Mouse (Mus musculus): ENCODE measurements around the gene Myog. TPM values are rescaled to one million over a fixed set of nuclear protein-coding genes. Genes with fewer than 3 reads are reported as not detected.

Gene Myog
- polyA plus RNA-seq (2017; shearing (Covaris generic)) = not detected

DNA sequence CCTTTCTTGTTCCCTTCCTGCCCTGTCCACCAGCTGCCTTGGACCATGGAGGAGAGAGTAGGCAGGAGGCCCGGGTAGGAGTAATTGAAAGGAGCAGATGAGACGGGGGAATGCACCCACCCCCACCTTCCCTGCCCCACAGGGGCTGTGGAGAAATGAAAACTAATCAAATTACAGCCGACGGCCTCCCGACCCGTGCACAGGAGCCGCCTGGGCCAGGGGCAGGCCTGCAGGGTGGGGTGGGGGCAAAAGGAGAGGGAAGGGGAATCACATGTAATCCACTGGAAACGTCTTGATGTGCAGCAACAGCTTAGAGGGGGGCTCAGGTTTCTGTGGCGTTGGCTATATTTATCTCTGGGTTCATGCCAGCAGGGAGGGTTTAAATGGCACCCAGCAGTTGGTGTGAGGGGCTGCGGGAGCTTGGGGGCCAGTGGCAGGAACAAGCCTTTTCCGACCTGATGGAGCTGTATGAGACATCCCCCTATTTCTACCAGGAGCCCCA is at the start of gene Myog:
TSS of gene Myog (plus strand) at position 392 of the 502 bp plus-strand sequence.

DNA sequence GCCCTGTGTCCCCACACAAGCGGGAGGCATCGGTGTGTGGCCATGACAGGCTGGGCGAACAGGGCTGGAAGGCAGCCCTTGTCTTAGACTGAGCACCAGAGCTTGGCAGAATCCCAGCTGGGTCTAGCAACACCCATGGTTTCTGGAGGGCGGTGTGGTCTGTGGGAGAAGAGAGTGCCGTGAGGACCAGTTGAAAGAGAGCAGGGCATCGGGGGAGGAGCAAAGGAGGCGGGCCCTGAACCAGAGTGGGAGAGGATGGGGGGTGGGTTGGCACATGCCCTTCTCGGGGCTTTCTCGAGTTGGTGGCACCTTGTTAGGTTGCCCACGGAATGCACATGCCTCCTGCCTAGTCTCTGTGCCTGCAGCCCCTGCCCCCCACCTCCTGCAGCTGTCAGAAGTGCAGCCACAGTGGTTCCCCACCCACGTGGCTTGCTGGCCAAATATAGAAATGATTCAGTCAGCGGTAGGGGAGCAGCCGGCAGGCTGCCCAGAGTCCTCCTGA is 43.0 kb downstream of the Myog start, which contains the start of gene Ppfia4:
TSS of gene Ppfia4 (minus strand) at position 159 of the 502 bp plus-strand sequence.

Other genes starting within 250 kb of the Myog start
- 273 TPM for gene Btg2, start 210.9 kb upstream of the Myog start, polyA plus RNA-seq (2017; shearing (Covaris generic))
- gene Chit1, start 178.7 kb upstream of the Myog start, polyA plus RNA-seq (2017; shearing (Covaris generic)) = not detected
- 0.28 TPM for gene Chil1, start 107.8 kb upstream of the Myog start, polyA plus RNA-seq (2017; shearing (Covaris generic))
- gene Mybph, start 96.5 kb upstream of the Myog start, polyA plus RNA-seq (2017; shearing (Covaris generic)) = not detected
- gene Adora1, start 54.6 kb upstream of the Myog start, polyA plus RNA-seq (2017; shearing (Covaris generic)) = not detected
- gene Ppfia4, start 42.9 kb downstream of the Myog start, polyA plus RNA-seq (2017; shearing (Covaris generic)) = 0.35 TPM
- 71.3 TPM for gene Tmem183a, start 72.0 kb downstream of the Myog start, polyA plus RNA-seq (2017; shearing (Covaris generic))
- not detected for gene 4933406M09Rik, start 96.0 kb downstream of the Myog start, polyA plus RNA-seq (2017; shearing (Covaris generic))
- 32.5 TPM for gene Cyb5r1, start 115.6 kb downstream of the Myog start, polyA plus RNA-seq (2017; shearing (Covaris generic))
- 44.8 TPM for gene Adipor1, start 125.4 kb downstream of the Myog start, polyA plus RNA-seq (2017; shearing (Covaris generic))
- 23.8 TPM for gene Klhl12, start 165.5 kb downstream of the Myog start, polyA plus RNA-seq (2017; shearing (Covaris generic))
- 50.4 TPM for gene Rabif, start 204.7 kb downstream of the Myog start, polyA plus RNA-seq (2017; shearing (Covaris generic))